Mouse (Mus musculus) granulocyte monocyte progenitor cell, adult 5-6 weeks (primary cell): ENCODE data around the gene Arhgef2. TPM values are rescaled to one million over a fixed set of nuclear protein-coding genes. Genes with fewer than 3 reads are reported as not detected.

Source experiments
- ATAC-seq: replicated peaks from 2 replicates; pipeline ENCODE4 v1.8.0; 2016; ENCODE audit warnings: mild to moderate bottlenecking, moderate TSS enrichment, inconsistent platforms; ENCODE audit not compliant: poor library complexity, severe bottlenecking
- total RNA-seq, 2 experiments: library from RNA; stranded (forward) in 1 of 2; stranded (reverse) in 1 of 2; fragments of 200-712, 200-1000 nt in 1 of 2; fragments of >200 nt in 1 of 2; fragmentation: Nextera tagmentation in 1 of 2; gene quantifications; 2 replicates each; pipeline ENCODE4 v1.2.3; 2014 to 2017

The Arhgef2 gene
- total RNA-seq, 2 experiments from 2014 or later = 59.1 to 137 TPM

- ATAC-seq = no peak
Measured at GRCm38 (mm10) chr3:88619113-88620097, 13.6 kb downstream of the Arhgef2 start.

GRCm38 (mm10) chr3:88620146-88620991, 14.6 kb downstream of the Arhgef2 start:
- no peak for ATAC-seq

- peak; percentile 61 for ATAC-seq
Measured at GRCm38 (mm10) chr3:88620992-88621536, 15.3 kb downstream of the Arhgef2 start.

GRCm38 (mm10) chr3:88621537-88622112, 15.9 kb downstream of the Arhgef2 start:
- peak; percentile 4 for ATAC-seq

GRCm38 (mm10) chr3:88622113-88622940, 16.6 kb downstream of the Arhgef2 start:
- ATAC-seq = no peak

- ATAC-seq = peak; percentile 21
Measured at GRCm38 (mm10) chr3:88622941-88623345, 17.2 kb downstream of the Arhgef2 start.

GRCm38 (mm10) chr3:88623346-88624135, 17.8 kb downstream of the Arhgef2 start:
- peak; percentile 28 for ATAC-seq

GRCm38 (mm10) chr3:88624324-88624723, 18.6 kb downstream of the Arhgef2 start:
- no peak for ATAC-seq

- ATAC-seq = no peak
Measured at GRCm38 (mm10) chr3:88624951-88625350, 19.2 kb downstream of the Arhgef2 start.

GRCm38 (mm10) chr3:88625531-88625930, 19.8 kb downstream of the Arhgef2 start:
- no peak for ATAC-seq

- ATAC-seq = no peak
Measured at GRCm38 (mm10) chr3:88626316-88626715, 20.6 kb downstream of the Arhgef2 start.

- no peak for ATAC-seq
Measured at GRCm38 (mm10) chr3:88627114-88627513, 21.3 kb downstream of the Arhgef2 start.

GRCm38 (mm10) chr3:88627535-88627934, 21.8 kb downstream of the Arhgef2 start:
- peak; percentile 43 for ATAC-seq

- ATAC-seq = no peak
Measured at GRCm38 (mm10) chr3:88628766-88629165, 23.0 kb downstream of the Arhgef2 start.

- no peak for ATAC-seq
Measured at GRCm38 (mm10) chr3:88629244-88629643, 23.5 kb downstream of the Arhgef2 start.

GRCm38 (mm10) chr3:88630018-88630417, 24.3 kb downstream of the Arhgef2 start:
- ATAC-seq = no peak

GRCm38 (mm10) chr3:88630849-88631341, 25.1 kb downstream of the Arhgef2 start:
- ATAC-seq = peak; percentile 26

- ATAC-seq = peak; percentile 35; the same call in 1 of the 2 replicates
Measured at GRCm38 (mm10) chr3:88631921-88632587, 26.3 kb downstream of the Arhgef2 start.
